Mouse (Mus musculus) C2C12 (cell line): ENCODE measurements around the gene Fam19a3.

Experiments
- CEBPB ChIP-seq: IDR thresholded peaks from one replicate; pipeline ENCODE4 v1.6.1; 2011; ENCODE audit warnings: low read depth, mild to moderate bottlenecking, control low read depth, moderate library complexity
- CTCF ChIP-seq: IDR thresholded peaks from one replicate; pipeline ENCODE4 v1.5.1; 2011; ENCODE audit not compliant: control insufficient read depth, insufficient read depth, insufficient read length
- MAX ChIP-seq: IDR thresholded peaks from one replicate; pipeline ENCODE4 v1.6.1; 2011; ENCODE audit warnings: mild to moderate bottlenecking, control low read depth
- USF1 ChIP-seq: IDR thresholded peaks from one replicate; pipeline ENCODE4 v1.6.1; 2011; ENCODE audit warnings: low read depth, mild to moderate bottlenecking, control low read depth, moderate library complexity

GRCm38 (mm10) chr3:104743864-104744263 lies 37.8 kb downstream of the Fam19a3 start:
- TF ChIP-seq CTCF (no peak), MAX (no peak), USF1 (no peak), CEBPB (no peak)
